ENCODE assay signal across 8 mouse cellular contexts in the genomic region with DNA sequence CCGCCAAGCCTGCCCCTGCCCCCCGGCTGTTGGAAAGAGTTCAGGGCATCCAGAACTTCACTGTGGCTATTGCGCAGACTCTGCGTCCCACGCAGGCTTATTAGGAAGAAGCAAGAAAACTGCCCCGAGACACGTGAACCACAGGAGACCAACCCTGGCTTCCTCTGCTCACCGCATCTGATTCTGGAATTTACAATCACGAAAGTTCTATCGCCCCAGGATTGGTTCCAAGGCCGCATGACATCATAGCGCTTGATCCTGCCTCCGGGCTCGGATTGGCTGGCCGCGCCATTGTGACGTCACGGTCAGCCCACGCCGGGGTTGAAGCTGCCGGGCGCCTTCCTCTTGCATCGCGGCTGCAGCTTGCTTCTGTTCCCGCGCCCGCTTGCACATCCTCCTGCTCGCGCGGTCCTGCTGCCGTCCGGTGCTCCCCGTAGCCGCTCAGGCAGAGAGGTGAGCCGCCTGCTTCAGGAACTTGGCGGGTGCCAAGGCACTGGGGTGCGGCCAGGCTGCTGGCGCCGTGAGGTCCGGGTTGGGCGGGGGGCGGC. TPM values are rescaled to one million over a fixed set of nuclear protein-coding genes. Genes with fewer than 3 reads are reported as not detected.
DNase-seq lines count a peak whose midpoint lies in the region; ATAC-seq lines count a peak whose summit lies in the region.

A gene (plus strand): TSS at position 291 of the 548 bp plus-strand sequence.

- ATAC-seq in forebrain, embryonic 14.5 days, result peak; percentile 96
- peak; percentile 97 for ATAC-seq in neural tube, embryonic 15.5 days (ENCODE audit: low FRiP score)

- peak within 1 kb of the TSS; percentile 88 for H3K27ac ChIP-seq in forebrain, embryonic 14.5 days (ENCODE audit: low read depth, low read length)
- H3K27ac ChIP-seq in neural tube, embryonic 15.5 days (replicated peaks), result peak within 1 kb of the TSS; percentile 96

- peak; percentile 98 for DNase-seq in ES-CJ7 (ENCODE audit: low read depth, low spot score)
- peak; percentile 95 for DNase-seq in cerebellum, adult 11 months
- peak; percentile 98 for DNase-seq in forebrain, embryonic 14.5 days (ENCODE audit: low spot score)
- DNase-seq in heart, postnatal 14 days, result peak; percentile 97 to 98
- peak; percentile 98 for DNase-seq in layer of hippocampus, adult 11-12 months (ENCODE audit: low spot score)
- DNase-seq in lung, adult 18-20 months, result peak; percentile 98 to 99
- peak; percentile 95 for DNase-seq in testis, postnatal 14 days (ENCODE audit: low spot score)

- H3K4me3 ChIP-seq in forebrain, embryonic 14.5 days (ENCODE audit: low read depth, low read length), result peak within 1 kb of the TSS; percentile 88
- peak within 1 kb of the TSS; percentile 96 for H3K4me3 ChIP-seq in neural tube, embryonic 15.5 days (replicated peaks)

- H3K4me2 ChIP-seq in forebrain, embryonic 14.5 days (ENCODE audit: low read length), result peak within 1 kb of the TSS; percentile 75
- peak within 1 kb of the TSS; percentile 86 for H3K4me2 ChIP-seq in neural tube, embryonic 15.5 days

- no peaks in the 10 kb centered on the region for H3K9me3 ChIP-seq in forebrain, embryonic 14.5 days (replicated peaks; ENCODE audit: control insufficient read depth, low read length)
- H3K9me3 ChIP-seq in neural tube, embryonic 15.5 days (replicated peaks), result no peaks in the 10 kb centered on the region

- intact Hi-C loops in heart, postnatal 14 days (cut with DNase I), result loop anchor here (2.0 to 5.0 kb wide), 2 partner anchors 90 to 195 kb away; no protein-coding TSS in a partner anchor

- no peaks in the 10 kb centered on the region for H3K4me1 ChIP-seq in forebrain, embryonic 14.5 days (ENCODE audit: control insufficient read depth, insufficient read depth, low read length)
- peaks cover 34% of the 10 kb centered on the region for H3K4me1 ChIP-seq in neural tube, embryonic 15.5 days

- under 1% methylated on average over 41 of the region's 42 CpGs for WGBS in forebrain, embryonic 14.5 days
- under 1% methylated on average over 42 of the region's 42 CpGs for WGBS in neural tube, embryonic 15.5 days

- H3K36me3 ChIP-seq in forebrain, embryonic 14.5 days (ENCODE audit: control insufficient read depth, insufficient read depth, low read length), result no peaks in the 10 kb centered on the region
- no peaks in the 10 kb centered on the region for H3K36me3 ChIP-seq in neural tube, embryonic 15.5 days

- H3K27me3 ChIP-seq in forebrain, embryonic 14.5 days (replicated peaks; ENCODE audit: control insufficient read depth, insufficient read depth, low read length), result no peaks in the 10 kb centered on the region
- H3K27me3 ChIP-seq in neural tube, embryonic 15.5 days (replicated peaks), result no peaks in the 10 kb centered on the region

- H3K9ac ChIP-seq in forebrain, embryonic 14.5 days (ENCODE audit: low read length), result peak within 1 kb of the TSS; percentile 86
- H3K9ac ChIP-seq in neural tube, embryonic 15.5 days (replicated peaks), result peak within 1 kb of the TSS; percentile 86

RNA-seq across cellular contexts. Expression of the gene that starts here (rescaled TPM):
- 65.4 and 66.9 TPM in 2 replicates for polyA plus RNA-seq in forebrain, embryonic 14.5 days (2014; fragmentation: Nextera tagmentation; extraction: Ambion mirVana)
- total RNA-seq in heart, postnatal 14 days (2021), result 10 to 100 TPM; 44.9 to 54.1 TPM
- polyA plus RNA-seq in neural tube, embryonic 15.5 days (2015; fragmentation: Nextera tagmentation; extraction: Ambion mirVana), result 61.8 and 70.4 TPM in 2 replicates

Comparison
In these comparisons a context has a peak if more than half of its experiments do, and no peak if none do; other contexts are left out.
1. Peak in every context shown above with its lines: DNase-seq, ATAC-seq, H3K4me3 ChIP-seq and H3K27ac ChIP-seq.